Mouse (Mus musculus) limb, embryonic 15.5 days (tissue): ENCODE results near the gene Irf6. TPM values are rescaled to one million over a fixed set of nuclear protein-coding genes. Genes with fewer than 3 reads are reported as not detected.

Experiments
- ATAC-seq: fragments of 200-750 bp; cut with Nextera tagmentation; 2 replicates; pipeline ENCODE4 v1.8.0; 2017; ENCODE audit warnings: low read depth, moderate TSS enrichment; ENCODE audit not compliant: insufficient number of reproducible peaks, low FRiP score, low TSS enrichment
- H3K27ac ChIP-seq: fragments of 300-500 bp; sonication (generic); 2 replicates; pipeline ENCODE4 v1.5.1; 2015; ENCODE audit warnings: moderate library complexity, mild to moderate bottlenecking, inconsistent platforms
- H3K27me3 ChIP-seq: fragments of 300-500 bp; sonication (generic); 2 replicates; pipeline ENCODE4 v1.6.1; 2015; ENCODE audit warnings: inconsistent platforms
- H3K36me3 ChIP-seq: fragments of 300-500 bp; sonication (generic); 2 replicates; pipeline ENCODE4 v1.6.1; 2015; ENCODE audit warnings: inconsistent platforms
- H3K4me1 ChIP-seq: fragments of 300-500 bp; sonication (generic); 2 replicates; pipeline ENCODE4 v1.6.1; 2015; ENCODE audit warnings: inconsistent platforms
- H3K4me2 ChIP-seq: fragments of 300-500 bp; sonication (generic); 2 replicates; pipeline ENCODE4 v1.6.1; 2015; ENCODE audit warnings: mild to moderate bottlenecking, inconsistent platforms
- H3K4me3 ChIP-seq: fragments of 300-500 bp; sonication (generic); 2 replicates; pipeline ENCODE4 v1.5.1; 2015; ENCODE audit warnings: mild to moderate bottlenecking, inconsistent platforms
- H3K9ac ChIP-seq: fragments of 300-500 bp; sonication (generic); 2 replicates; pipeline ENCODE4 v1.6.1; 2015; ENCODE audit warnings: inconsistent platforms
- H3K9me3 ChIP-seq: fragments of 300-500 bp; sonication (generic); 2 replicates; pipeline ENCODE4 v1.6.1; 2016; ENCODE audit warnings: inconsistent platforms
- WGBS: fragments of 180-500 bp; shearing (Covaris S2); methylation state at CpG from one replicate; pipeline ENCODE4 v1.1.7; 2015; 5-methylcytosine and 5-hydroxymethylcytosine counted together
- polyA plus RNA-seq: library from polyadenylated mRNA; unstranded; fragments of >200 nt; fragmentation: Nextera tagmentation; extraction: Ambion mirVana; gene quantifications from 2 replicates; pipeline ENCODE4 v1.2.1, GENCODE M21; 2015

The Irf6 gene
- polyA plus RNA-seq, 1 experiment from 2014 or later, result 56.9 TPM

DNA sequence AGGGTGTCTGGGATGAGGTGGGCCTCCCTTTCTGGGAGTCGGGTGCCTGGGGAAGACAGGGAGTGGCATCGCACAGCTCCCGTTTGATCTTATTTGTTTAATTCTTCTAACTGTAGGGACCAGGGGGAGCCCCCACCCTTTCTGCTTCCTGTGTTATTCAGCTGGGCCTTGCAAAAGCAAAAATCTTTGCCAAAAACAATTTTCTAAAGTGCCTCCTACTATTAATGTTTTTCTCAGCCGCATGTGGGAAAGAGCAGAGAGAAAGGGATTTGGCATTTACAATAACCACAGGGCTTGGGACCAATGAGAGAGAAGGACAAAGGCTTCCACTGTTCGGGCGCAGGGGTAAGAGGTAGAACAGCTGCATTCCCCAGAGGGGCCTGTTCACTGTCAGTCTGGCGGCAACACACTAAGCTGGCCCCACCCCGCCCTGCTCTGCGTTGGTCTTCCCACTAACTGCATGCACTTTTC is 36.3 kb downstream of the Irf6 start:
- H3K9me3 ChIP-seq, result no peaks in the 10 kb centered on the region
- peak overlapping the region; percentile 25 for H3K4me2 ChIP-seq
- peak; percentile 87 for ATAC-seq
- H3K27ac ChIP-seq, result peak overlapping the region; percentile 92
- no peak overlapping the region for H3K4me3 ChIP-seq
- WGBS, result 7% methylated on average over 9 of the region's 9 CpGs
- no peak overlapping the region for H3K9ac ChIP-seq
- H3K36me3 ChIP-seq, result no peaks in the 10 kb centered on the region
- H3K4me1 ChIP-seq, result peaks cover 40% of the 10 kb centered on the region
- H3K27me3 ChIP-seq, result no peaks in the 10 kb centered on the region

GRCm38 (mm10) chr1:193189771-193190170 is 36.9 kb downstream of the Irf6 start:
- no peak overlapping the region for H3K9ac ChIP-seq
- peak overlapping the region; percentile 92 for H3K27ac ChIP-seq
- peak overlapping the region; percentile 25; the same call in 1 of the 2 replicates for H3K4me2 ChIP-seq
- H3K27me3 ChIP-seq, result no peaks in the 10 kb centered on the region
- H3K36me3 ChIP-seq, result no peaks in the 10 kb centered on the region
- ATAC-seq, result peak; percentile 56; the same call in 1 of the 2 replicates
- WGBS, result 35% methylated on average over 3 of the region's 3 CpGs
- H3K4me1 ChIP-seq, result peaks cover 40% of the 10 kb centered on the region
- no peaks in the 10 kb centered on the region for H3K9me3 ChIP-seq
- no peak overlapping the region for H3K4me3 ChIP-seq

DNA sequence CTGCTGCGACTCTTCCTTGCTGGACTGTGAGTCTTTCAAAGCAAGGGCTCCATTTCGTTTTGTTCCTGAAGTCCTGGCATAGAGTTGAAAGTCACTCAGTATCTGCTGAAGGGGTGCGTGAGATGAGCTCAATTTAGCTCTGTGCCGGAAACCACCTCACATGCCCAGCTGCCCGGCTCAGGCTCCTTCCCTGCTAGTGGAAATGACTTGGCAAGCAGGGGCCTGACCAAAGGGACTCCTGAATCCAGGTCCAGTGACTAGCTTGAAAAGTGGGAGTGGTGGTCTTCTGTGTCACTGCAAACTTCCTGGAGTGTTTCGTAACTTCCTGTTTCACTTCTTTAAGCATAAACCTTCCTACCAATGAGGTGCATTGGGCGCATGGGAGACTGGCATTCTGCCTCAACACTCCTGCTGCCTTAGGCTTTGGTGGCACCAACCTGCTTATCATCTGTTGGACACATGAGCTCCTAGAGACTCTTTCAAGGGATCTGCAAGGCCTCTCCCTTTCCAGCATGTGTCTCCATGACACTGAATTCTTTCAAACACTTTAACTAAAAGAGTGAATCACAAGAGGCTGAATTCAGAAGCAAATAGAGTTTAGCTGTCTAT is 38.9 kb downstream of the Irf6 start:
- H3K4me1 ChIP-seq, result peaks cover 45% of the 10 kb centered on the region
- no peaks in the 10 kb centered on the region for H3K36me3 ChIP-seq
- H3K4me2 ChIP-seq, result no peak overlapping the region
- H3K27ac ChIP-seq, result peak overlapping the region; percentile 92
- 79% methylated on average over 7 of the region's 7 CpGs for whole genome bisulfite sequencing
- H3K9ac ChIP-seq, result no peak overlapping the region
- ATAC-seq, result no peak
- H3K9me3 ChIP-seq, result no peaks in the 10 kb centered on the region
- H3K4me3 ChIP-seq, result no peak overlapping the region
- no peaks in the 10 kb centered on the region for H3K27me3 ChIP-seq

- H3K27me3 ChIP-seq, result no peaks in the 10 kb centered on the region
- H3K9ac ChIP-seq, result no peak overlapping the region
- ATAC-seq, result no peak
- H3K9me3 ChIP-seq, result no peaks in the 10 kb centered on the region
- H3K27ac ChIP-seq, result no peak overlapping the region
- no peak overlapping the region for H3K4me2 ChIP-seq
- peaks cover 28% of the 10 kb centered on the region for H3K4me1 ChIP-seq
- WGBS, result 51% methylated on average over 3 of the region's 3 CpGs
- no peak overlapping the region for H3K4me3 ChIP-seq
- no peaks in the 10 kb centered on the region for H3K36me3 ChIP-seq
These were observed 41.7 kb downstream of the Irf6 start for GRCm38 (mm10) chr1:193194416-193195140.

DNA sequence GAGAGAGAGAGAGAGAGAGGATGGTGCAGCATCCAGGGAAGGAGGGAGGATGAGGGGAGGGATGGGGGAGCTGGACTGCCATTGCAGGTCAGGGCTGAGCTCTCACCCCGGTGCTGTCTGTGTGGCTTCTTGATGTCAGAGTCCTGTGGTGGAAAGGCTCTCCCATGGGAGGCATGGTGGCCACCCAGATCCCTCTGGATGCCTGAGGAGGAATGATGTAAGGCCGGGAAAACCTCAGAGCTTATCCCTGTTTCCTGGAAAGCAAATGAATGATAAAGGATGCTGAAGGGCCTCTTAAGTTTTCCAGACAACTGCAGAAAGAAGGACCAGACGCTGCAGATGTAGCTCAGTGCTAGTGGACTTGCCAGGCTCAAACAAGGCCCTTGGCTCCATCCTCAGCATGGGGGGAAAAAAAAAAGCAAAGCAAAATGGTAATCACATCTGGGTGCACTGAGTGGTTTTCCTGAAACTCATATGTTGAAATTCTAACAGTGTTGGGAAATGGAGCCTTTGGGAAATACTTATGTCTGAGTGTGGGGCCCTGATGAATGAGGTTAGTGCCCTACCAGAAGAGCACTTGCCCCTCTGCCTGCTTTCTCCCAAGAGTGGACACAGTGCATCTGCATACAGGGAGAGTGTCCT is 42.4 kb downstream of the Irf6 start:
- H3K9ac ChIP-seq, result no peak overlapping the region
- H3K27me3 ChIP-seq, result no peaks in the 10 kb centered on the region
- ATAC-seq, result no peak
- H3K4me3 ChIP-seq, result no peak overlapping the region
- H3K9me3 ChIP-seq, result no peaks in the 10 kb centered on the region
- peaks cover 21% of the 10 kb centered on the region for H3K4me1 ChIP-seq
- H3K36me3 ChIP-seq, result no peaks in the 10 kb centered on the region
- no peak overlapping the region for H3K4me2 ChIP-seq
- no peak overlapping the region for H3K27ac ChIP-seq
- WGBS, result 68% methylated on average over 3 of the region's 3 CpGs

DNA sequence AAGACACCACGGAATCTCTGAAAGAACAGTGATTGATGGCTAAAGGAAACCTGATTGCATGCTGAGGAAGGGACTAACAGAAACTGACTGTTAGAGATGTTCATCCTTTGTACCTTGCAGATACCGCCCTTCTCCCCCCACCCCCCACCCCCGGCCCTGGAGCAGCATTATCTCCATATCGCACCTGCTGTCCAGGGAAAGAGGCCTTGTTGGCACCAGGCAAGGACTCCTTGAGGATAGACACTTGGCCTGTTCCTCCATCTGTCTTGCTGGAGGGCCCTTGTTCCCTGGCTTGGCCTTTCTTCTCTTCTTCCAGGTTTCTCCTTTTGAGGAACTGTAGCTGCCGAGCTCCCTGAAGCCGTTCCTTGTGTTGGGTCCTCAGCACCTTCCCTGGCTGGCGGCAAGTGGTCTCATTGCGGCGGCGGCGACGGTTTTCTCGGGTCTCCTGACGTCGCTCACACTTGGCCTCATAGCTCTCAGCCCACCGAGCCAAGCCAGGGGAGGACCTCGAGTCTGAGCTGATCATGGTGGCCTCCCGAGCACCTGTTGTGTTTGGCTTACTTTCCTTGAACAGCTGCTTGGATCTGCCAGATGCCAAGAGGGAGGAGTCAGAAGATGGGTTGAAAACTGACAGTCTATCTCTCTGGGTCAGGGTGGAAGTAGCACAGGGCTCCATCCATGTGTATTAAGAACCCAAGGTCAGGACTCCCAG is 44.7 kb downstream of the Irf6 start:
- Histone ChIP-seq H3K4me2 (no peak overlapping the region), H3K9ac (no peak overlapping the region), H3K9me3 (no peaks in the 10 kb centered on the region), H3K27ac (no peak overlapping the region), H3K27me3 (no peaks in the 10 kb centered on the region), H3K36me3 (no peaks in the 10 kb centered on the region), H3K4me1 (peaks cover 5% of the 10 kb centered on the region; the same call in 1 of the 2 replicates), H3K4me3 (no peak overlapping the region)
- no peak for ATAC-seq
- 84% methylated on average over 18 of the region's 18 CpGs for WGBS

DNA sequence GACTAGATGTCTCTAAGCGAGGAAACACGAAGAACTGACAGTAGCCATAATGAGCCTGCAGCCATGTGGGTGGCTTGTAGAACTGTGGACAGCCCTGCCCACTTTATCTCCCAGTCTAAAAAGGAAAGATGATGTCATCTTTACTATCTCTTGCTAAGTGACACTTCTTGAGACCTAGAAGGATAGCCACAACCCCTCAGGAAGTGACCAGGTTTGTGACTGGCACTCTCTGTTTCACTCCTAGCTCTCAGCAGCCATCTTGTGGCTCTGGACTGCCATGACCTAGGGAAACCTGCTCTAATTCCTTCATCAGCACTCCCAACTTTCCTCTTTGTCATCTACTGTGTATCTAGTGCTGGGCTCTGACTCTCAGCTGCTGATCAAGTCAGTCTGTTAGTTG is 45.4 kb downstream of the Irf6 start:
- peaks cover 5% of the 10 kb centered on the region; the same call in 1 of the 2 replicates for H3K4me1 ChIP-seq
- no peak overlapping the region for H3K27ac ChIP-seq
- no peak overlapping the region for H3K4me3 ChIP-seq
- 89% methylated on average over 2 of the region's 2 CpGs for WGBS
- peak; percentile 17; the same call in 1 of the 2 replicates for ATAC-seq
- no peaks in the 10 kb centered on the region for H3K9me3 ChIP-seq
- H3K4me2 ChIP-seq, result no peak overlapping the region
- no peaks in the 10 kb centered on the region for H3K27me3 ChIP-seq
- H3K9ac ChIP-seq, result no peak overlapping the region
- no peaks in the 10 kb centered on the region for H3K36me3 ChIP-seq

GRCm38 (mm10) chr1:193200640-193201382 is 47.9 kb downstream of the Irf6 start:
- no peak for ATAC-seq
- Histone ChIP-seq H3K4me2 (no peak overlapping the region), H3K27ac (no peak overlapping the region), H3K27me3 (no peaks in the 10 kb centered on the region), H3K9ac (no peak overlapping the region), H3K4me1 (no peaks in the 10 kb centered on the region), H3K36me3 (no peaks in the 10 kb centered on the region), H3K9me3 (no peaks in the 10 kb centered on the region), H3K4me3 (no peak overlapping the region)
- WGBS, result 79% methylated on average over 8 of the region's 8 CpGs

DNA sequence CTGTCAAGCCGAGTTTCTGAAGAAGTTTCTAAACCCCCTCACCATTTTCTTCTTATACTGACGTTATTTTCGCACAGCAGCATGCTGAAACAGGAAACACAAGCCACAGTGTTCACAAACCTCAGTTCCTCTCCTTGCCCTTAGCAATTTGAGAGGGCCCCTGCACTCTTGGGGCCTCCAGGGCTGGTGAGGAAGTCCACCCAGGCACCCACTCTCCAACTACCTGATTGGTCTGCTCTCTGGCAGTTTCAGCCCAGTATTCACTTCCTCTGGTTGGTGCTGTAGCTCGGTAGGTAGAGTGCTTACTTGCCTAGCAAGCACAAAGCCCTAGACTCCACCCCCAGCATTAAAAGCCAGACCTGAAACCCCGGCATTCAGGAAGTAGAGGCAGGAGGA is 48.5 kb downstream of the Irf6 start, which contains the start of gene Traf3ip3:
Gene Traf3ip3, minus strand, starts transcription at position 321 of the 396 bp plus-strand sequence.
- Histone ChIP-seq H3K9ac (no peak within 1 kb of the TSS), H3K9me3 (no peaks in the 10 kb centered on the region), H3K27ac (no peak within 1 kb of the TSS), H3K27me3 (no peaks in the 10 kb centered on the region), H3K4me3 (no peak within 1 kb of the TSS), H3K4me2 (no peak within 1 kb of the TSS), H3K4me1 (no peaks in the 10 kb centered on the region), H3K36me3 (no peaks in the 10 kb centered on the region)
- 54% methylated on average over 5 of the region's 5 CpGs for WGBS
- no peak for ATAC-seq

DNA sequence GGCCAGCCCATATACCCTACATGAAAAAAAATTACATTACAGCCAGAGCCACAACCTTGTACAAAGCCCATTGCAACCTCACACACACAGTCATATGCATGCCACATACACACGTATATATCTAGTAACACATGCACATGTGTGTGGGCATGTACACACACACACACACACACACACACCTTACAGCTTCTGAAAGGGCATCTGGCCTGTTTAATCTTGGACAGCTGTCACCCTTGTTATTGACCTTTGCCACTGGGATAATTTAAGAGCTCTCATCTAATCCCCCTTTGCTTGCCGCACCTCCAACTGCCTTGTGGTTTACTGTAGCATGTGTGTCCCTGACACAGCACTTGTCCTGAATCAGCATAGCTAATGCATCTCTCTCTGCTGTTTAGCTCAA is 50.9 kb downstream of the Irf6 start:
- no peaks in the 10 kb centered on the region for H3K27me3 ChIP-seq
- H3K4me1 ChIP-seq, result no peaks in the 10 kb centered on the region
- no peaks in the 10 kb centered on the region for H3K36me3 ChIP-seq
- H3K9ac ChIP-seq, result no peak overlapping the region
- H3K4me2 ChIP-seq, result no peak overlapping the region
- WGBS, result 38% methylated on average over 2 of the region's 2 CpGs
- H3K27ac ChIP-seq, result no peak overlapping the region
- no peaks in the 10 kb centered on the region for H3K9me3 ChIP-seq
- no peak overlapping the region for H3K4me3 ChIP-seq
- no peak for ATAC-seq

GRCm38 (mm10) chr1:193205431-193205830 is 52.5 kb downstream of the Irf6 start:
- no peaks in the 10 kb centered on the region for H3K9me3 ChIP-seq
- 94% methylated on average over 2 of the region's 2 CpGs for WGBS
- no peaks in the 10 kb centered on the region for H3K4me1 ChIP-seq
- H3K4me2 ChIP-seq, result no peak overlapping the region
- H3K27me3 ChIP-seq, result no peaks in the 10 kb centered on the region
- ATAC-seq, result no peak
- H3K4me3 ChIP-seq, result no peak overlapping the region
- H3K9ac ChIP-seq, result no peak overlapping the region
- no peak overlapping the region for H3K27ac ChIP-seq
- no peaks in the 10 kb centered on the region for H3K36me3 ChIP-seq
